Mouse (Mus musculus) thymus, adult 2 months (tissue): ENCODE measurements around the gene Cdh15.

ENCODE experiments used
- CTCF ChIP-seq: fragments of 200-500 bp; IDR thresholded peaks from 2 replicates; pipeline ENCODE4 v1.5.1; 2012; ENCODE audit warnings: mild to moderate bottlenecking, control low read depth, low read length, moderate library complexity, borderline replicate concordance; ENCODE audit not compliant: control insufficient read depth, poor library complexity, insufficient read depth; ENCODE audit errors: extremely low read depth
- POLR2A ChIP-seq: fragments of 200-500 bp; IDR thresholded peaks from 2 replicates; pipeline ENCODE4 v1.6.1; 2012; ENCODE audit warnings: mild to moderate bottlenecking, low read length, control low read depth, moderate library complexity; ENCODE audit not compliant: control insufficient read depth, poor library complexity, insufficient read depth; ENCODE audit errors: extremely low read depth

DNA sequence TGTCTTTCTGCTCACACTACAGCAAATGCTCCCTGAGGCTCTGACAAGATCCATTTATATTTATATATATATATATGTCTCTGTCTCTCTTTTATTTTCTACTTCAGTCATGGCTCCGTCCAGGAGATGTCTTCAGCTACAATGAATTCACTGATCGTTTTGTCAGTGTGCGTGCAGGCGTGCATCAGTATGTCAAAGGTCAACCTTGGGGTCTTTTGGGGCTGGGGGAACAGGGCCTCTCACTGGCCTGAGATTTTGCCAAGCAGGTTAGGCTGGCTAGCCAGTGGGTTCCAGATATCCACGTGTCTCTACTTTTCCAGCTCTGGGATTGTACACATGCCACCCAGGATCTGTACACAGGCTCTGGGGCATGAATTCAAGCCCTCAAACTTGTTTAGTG is 55.2 kb downstream of the Cdh15 start:
- no peak for TF ChIP-seq CTCF
- TF ChIP-seq POLR2A, result no peak
